Mouse (Mus musculus): ENCODE data around the gene Abhd11. TPM values are rescaled to one million over a fixed set of nuclear protein-coding genes. Genes with fewer than 3 reads are reported as not detected.

Gene Abhd11
- polyA plus RNA-seq, 1 experiment: 65.6 TPM

DNA sequence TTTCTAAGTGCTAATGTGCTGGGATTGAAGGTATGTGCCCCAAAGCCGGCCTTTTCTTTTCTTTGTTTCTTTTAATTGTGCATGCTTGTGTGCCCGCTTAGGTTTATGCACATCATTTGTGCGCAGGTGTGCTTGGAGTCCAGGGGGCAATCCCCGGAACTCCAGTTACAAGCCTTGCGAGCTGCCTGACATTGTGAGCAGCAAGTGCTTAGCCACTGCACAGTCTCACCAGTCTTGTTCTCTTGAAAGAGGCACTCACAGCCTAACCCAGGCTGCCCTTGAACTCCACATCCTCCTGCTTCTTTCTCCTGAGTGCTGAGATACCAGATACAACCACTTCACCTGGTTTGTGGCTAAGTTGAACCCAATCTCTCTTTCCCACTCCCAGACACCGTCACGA lies 35.4 kb upstream of the Abhd11 start:
- TF ChIP-seq CTCF (IDR thresholded peaks at IDR 0.05; ENCODE audit: borderline replicate concordance, extremely low read depth, insufficient read depth, insufficient read length) (no peak), POLR2A (IDR thresholded peaks at IDR 0.05; ENCODE audit: borderline replicate concordance, extremely low read depth, insufficient read depth, insufficient read length, poor library complexity, severe bottlenecking) (no peak)
- DNase-seq (ENCODE audit: low read depth): no peak

DNA sequence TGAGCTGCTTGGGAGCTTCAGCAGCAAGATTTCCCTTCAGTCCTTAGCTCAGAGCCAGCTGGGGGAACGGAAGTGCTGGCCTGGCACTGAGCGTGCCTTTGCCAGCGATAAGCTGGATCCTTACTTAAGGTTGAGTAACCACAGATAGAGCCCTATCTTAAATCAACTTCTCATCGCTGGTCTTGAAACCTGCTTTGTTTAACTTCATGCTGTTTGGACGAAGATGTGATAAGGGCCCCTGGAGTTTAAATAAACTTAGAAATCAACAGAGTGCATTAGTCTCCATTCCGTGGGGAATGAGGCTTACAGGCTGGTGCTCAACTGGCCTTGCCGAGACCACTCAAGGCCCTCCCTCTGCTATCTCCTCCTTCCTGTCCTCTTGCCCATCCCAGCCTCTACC lies 34.7 kb upstream of the Abhd11 start:
- TF ChIP-seq CTCF (IDR thresholded peaks at IDR 0.05; ENCODE audit: borderline replicate concordance, extremely low read depth, insufficient read depth, insufficient read length): no peak
- TF ChIP-seq POLR2A (IDR thresholded peaks at IDR 0.05; ENCODE audit: borderline replicate concordance, extremely low read depth, insufficient read depth, insufficient read length, poor library complexity, severe bottlenecking): no peak
- no peak for DNase-seq (ENCODE audit: low read depth)

DNA sequence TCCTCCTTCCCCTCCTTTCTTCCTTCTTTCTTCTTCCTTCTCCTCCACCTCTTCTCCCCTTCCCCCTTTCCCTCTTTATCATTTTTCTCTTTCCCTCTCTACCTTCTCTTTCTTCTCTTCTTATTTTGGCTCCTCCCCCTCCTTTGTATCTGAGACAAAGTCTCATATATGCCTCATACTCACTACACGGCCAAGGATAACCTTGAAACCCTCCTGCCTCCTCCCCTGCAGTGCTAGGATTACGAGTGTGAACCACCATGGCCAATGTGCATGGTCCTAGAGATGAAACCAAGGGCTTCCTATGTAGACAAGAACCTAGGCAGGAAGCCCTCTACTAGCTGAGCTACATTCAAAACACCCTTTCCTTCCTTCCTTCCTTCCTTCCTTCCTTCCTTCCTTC lies 34.0 kb upstream of the Abhd11 start:
- no peak for TF ChIP-seq POLR2A (IDR thresholded peaks at IDR 0.05; ENCODE audit: borderline replicate concordance, extremely low read depth, insufficient read depth, insufficient read length, poor library complexity, severe bottlenecking)
- no peak for DNase-seq (ENCODE audit: low read depth)

GRCm38 (mm10) chr5:134976164-134976563 lies 32.8 kb upstream of the Abhd11 start:
- TF ChIP-seq CTCF (IDR thresholded peaks at IDR 0.05; ENCODE audit: borderline replicate concordance, extremely low read depth, insufficient read depth, insufficient read length) (no peak), POLR2A (IDR thresholded peaks at IDR 0.05; ENCODE audit: borderline replicate concordance, extremely low read depth, insufficient read depth, insufficient read length, poor library complexity, severe bottlenecking) (no peak)
- DNase-seq (ENCODE audit: low read depth): no peak

DNA sequence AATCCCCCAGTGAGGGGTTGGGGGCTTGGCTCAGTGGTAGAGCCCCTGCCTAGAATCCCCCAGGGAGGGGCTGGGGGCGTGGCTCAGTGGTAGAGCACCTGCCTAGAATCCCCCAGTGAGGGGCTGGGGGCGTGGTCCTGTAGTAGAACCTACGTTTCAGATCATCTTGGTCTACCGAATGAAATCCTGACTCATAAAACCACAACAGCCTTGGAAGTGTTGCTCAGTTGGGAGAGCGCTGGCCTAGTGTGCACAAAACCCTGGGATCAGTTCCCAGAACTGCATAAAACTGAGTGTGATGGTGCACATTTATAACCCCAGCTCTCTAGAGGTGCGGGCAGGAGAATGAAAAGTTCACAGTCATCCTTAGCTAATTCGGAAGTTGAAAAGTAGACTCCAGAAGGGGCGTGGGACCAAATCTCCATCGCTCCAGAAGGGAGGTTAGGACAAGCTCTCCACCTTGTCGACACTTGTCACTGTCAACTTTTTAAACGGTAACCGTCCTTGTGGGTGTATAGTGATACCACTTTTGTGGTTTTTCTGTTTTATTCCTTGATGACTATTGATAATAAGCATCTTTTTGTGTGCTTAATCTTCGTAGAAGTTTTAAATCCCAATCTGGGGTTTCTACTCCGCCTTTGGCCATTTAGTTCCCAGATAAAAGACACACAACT lies 32.2 kb upstream of the Abhd11 start:
- TF ChIP-seq POLR2A (IDR thresholded peaks at IDR 0.05; ENCODE audit: borderline replicate concordance, extremely low read depth, insufficient read depth, insufficient read length, poor library complexity, severe bottlenecking): no peak
- no peak for DNase-seq (ENCODE audit: low read depth)

DNA sequence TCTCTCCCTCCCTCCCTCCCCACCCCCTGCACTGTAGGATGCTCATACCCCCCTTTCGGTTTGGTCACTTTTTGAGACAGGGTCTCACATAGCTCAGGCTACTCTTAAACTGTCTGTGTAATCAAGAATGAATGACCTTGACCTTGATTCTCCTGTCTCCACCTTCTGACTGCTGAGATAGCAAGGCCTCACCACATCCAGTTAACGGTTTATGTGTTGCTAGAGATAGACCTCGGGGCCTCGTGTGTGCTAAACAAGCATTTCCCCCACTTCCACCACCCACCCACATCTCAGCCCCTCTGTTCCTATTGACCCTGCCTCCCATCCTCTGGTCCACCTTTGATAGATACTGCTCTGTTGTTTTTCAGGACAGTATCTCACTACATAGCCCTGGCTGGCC lies 31.1 kb upstream of the Abhd11 start:
- DNase-seq (ENCODE audit: low read depth): no peak
- TF ChIP-seq CTCF (IDR thresholded peaks at IDR 0.05; ENCODE audit: borderline replicate concordance, extremely low read depth, insufficient read depth, insufficient read length) (no peak), POLR2A (IDR thresholded peaks at IDR 0.05; ENCODE audit: borderline replicate concordance, extremely low read depth, insufficient read depth, insufficient read length, poor library complexity, severe bottlenecking) (no peak)

DNA sequence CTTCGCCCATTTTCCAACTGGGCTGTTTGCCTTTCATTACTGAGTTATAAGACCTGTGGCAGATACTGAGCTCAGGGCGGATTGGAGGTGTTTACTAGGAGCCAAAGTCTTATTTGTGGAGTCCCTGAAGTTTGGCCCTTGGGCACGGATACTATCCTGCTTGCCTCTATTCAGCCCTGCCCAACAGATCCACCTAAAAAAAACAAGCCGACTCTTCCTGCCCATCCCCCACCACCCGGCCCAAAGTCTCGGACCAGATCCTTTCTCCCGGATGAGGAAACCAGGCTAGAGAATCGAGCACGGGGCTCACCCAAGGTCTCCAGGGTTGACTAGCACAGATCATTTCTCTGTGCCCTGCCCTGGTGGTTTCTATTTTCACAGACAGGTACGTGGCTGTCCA lies 27.8 kb upstream of the Abhd11 start:
- TF ChIP-seq POLR2A (IDR thresholded peaks at IDR 0.05; ENCODE audit: borderline replicate concordance, extremely low read depth, insufficient read depth, insufficient read length, poor library complexity, severe bottlenecking): no peak
- TF ChIP-seq CTCF (IDR thresholded peaks at IDR 0.05; ENCODE audit: borderline replicate concordance, extremely low read depth, insufficient read depth, insufficient read length): no peak
- no peak for DNase-seq (ENCODE audit: low read depth)

- DNase-seq (ENCODE audit: low read depth): no peak
- TF ChIP-seq CTCF (IDR thresholded peaks at IDR 0.05; ENCODE audit: borderline replicate concordance, extremely low read depth, insufficient read depth, insufficient read length) (no peak), POLR2A (IDR thresholded peaks at IDR 0.05; ENCODE audit: borderline replicate concordance, extremely low read depth, insufficient read depth, insufficient read length, poor library complexity, severe bottlenecking) (no peak)
Observed at GRCm38 (mm10) chr5:134983111-134983510, 25.8 kb upstream of the Abhd11 start.

GRCm38 (mm10) chr5:134983771-134984170 lies 25.2 kb upstream of the Abhd11 start:
- no peak for TF ChIP-seq CTCF (IDR thresholded peaks at IDR 0.05; ENCODE audit: borderline replicate concordance, extremely low read depth, insufficient read depth, insufficient read length)
- TF ChIP-seq POLR2A (IDR thresholded peaks at IDR 0.05; ENCODE audit: borderline replicate concordance, extremely low read depth, insufficient read depth, insufficient read length, poor library complexity, severe bottlenecking): no peak
- no peak for DNase-seq (ENCODE audit: low read depth)

GRCm38 (mm10) chr5:134985633-134986297 lies 23.2 kb upstream of the Abhd11 start, which contains the start of gene Cldn3:
Gene Cldn3 (plus strand): TSS chr5:134986214.
- TF ChIP-seq POLR2A (IDR thresholded peaks at IDR 0.05; ENCODE audit: borderline replicate concordance, extremely low read depth, insufficient read depth, insufficient read length, poor library complexity, severe bottlenecking) (no peak), CTCF (IDR thresholded peaks at IDR 0.05; ENCODE audit: borderline replicate concordance, extremely low read depth, insufficient read depth, insufficient read length) (no peak)
- peak; percentile 52 for DNase-seq (ENCODE audit: low read depth)

DNA sequence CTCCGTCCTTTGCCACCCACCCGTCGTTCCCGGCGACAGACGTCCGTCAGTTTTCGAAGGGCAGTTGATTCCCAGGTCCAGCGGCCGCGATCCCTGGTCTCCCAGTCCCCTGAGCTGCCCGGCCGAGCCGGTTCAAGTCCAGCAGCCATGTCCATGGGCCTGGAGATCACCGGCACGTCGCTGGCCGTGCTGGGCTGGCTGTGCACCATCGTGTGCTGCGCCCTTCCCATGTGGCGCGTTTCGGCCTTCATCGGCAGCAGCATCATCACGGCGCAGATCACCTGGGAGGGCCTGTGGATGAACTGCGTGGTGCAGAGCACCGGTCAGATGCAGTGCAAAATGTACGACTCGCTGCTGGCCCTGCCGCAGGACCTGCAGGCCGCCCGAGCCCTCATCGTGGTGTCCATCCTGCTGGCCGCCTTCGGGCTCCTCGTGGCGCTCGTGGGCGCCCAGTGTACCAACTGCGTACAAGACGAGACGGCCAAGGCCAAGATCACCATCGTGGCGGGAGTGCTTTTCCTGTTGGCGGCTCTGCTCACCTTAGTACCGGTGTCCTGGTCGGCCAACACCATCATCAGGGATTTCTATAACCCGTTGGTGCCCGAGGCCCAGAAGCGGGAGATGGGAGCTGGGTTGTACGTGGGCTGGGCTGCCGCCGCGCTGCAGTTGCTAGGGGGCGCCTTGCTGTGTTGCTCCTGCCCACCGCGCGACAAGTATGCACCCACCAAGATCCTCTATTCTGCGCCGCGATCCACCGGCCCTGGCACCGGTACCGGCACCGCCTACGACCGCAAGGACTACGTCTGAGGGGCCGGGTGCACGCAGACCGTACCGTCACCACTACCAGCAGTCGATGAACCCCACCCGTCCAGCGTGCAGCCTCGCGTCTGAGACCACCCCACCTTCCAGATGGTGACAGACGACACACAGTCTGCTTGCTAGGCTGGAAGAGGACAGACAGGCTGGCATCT lies 22.4 kb upstream of the Abhd11 start:
- TF ChIP-seq CTCF (IDR thresholded peaks at IDR 0.05; ENCODE audit: borderline replicate concordance, extremely low read depth, insufficient read depth, insufficient read length): no peak
- DNase-seq (ENCODE audit: low read depth): peak; percentile 59
